Mouse (Mus musculus) adrenal gland, adult 2 months (tissue): ENCODE results near the gene Rtkn2. TPM values are rescaled to one million over a fixed set of nuclear protein-coding genes. Genes with fewer than 3 reads are reported as not detected.

ENCODE experiments used
- DNase-seq: peaks from one replicate; pipeline ENCODE4 v3.0.0; 2021
- polyA plus RNA-seq: library from polyadenylated mRNA; depleted of rRNA; stranded (reverse); fragments of >200 nt; gene quantifications from 2 replicates; pipeline ENCODE4 v1.2.3, GENCODE M21; 2012; rRNA removed
- total RNA-seq, 2 experiments: library from RNA; stranded (reverse); gene quantifications; 2 replicates each; pipeline ENCODE4 v1.2.3; 2021

Gene Rtkn2
- total and polyA plus RNA-seq, 3 experiments: 0.14 to 0.26 TPM; not detected in 1

- no peak for DNase-seq
Measured at GRCm38 (mm10) chr10:68104881-68105781, 125.8 kb downstream of the Rtkn2 start.

DNA sequence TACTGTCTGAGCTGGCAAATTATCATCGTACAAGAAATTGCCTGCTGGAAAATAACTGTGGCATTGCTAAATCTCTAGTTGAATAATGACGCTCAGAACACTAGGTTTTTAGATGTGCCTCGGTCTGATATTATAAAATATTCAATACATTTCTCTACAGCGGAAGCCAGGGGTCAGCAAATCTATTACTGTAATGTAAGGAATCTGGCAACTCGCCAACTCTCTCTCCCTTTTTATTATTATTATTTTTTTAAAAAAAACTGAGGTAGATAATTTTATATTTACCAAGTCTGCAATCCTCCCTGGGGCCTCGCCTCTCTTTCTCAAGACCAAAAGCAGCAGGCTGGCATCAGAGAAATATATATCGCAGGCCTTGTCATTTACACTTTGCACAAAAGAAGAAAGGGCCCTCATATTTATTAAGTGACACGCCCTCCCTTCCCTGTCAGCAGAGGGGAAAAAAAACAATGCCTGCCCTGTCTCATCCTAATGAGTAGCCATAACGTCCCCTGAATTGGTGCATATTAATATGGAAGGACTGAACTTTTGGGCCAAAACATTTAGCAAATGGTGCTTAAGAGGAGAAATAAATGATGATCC lies 127.1 kb downstream of the Rtkn2 start:
- no peak for DNase-seq

DNA sequence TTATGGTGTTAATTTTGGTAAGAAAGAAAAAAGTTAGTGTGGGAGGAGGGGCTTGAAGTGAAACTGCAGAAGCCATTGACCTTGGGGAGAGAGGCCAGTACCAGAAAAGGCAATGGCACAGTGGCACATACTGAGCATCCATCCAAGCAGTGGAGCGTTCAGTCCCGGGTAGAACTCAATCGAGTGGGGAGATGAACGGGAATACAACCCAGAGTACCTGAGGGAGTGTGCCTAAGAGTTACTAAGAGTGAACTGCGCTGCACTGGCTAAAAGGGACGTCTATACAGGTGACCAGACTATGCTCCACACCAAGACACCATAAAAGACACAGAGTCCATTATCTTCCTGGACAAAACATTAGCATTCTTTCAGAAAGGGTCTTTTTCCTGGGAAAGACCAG lies 128.3 kb downstream of the Rtkn2 start:
- DNase-seq: no peak

Other genes starting within 250 kb of the Rtkn2 start
- 1 to 10 TPM; 1.7 to 2.3 TPM for gene Zfp365, start 66.9 kb upstream of the Rtkn2 start, total RNA-seq
- gene Zfp365, start 66.9 kb upstream of the Rtkn2 start, polyA plus RNA-seq: 0.61 and 0.79 TPM in 2 replicates